Comparison of ENCODE assay signal across 9 mouse cellular contexts in genomic region chr16:38619054-38619453, GRCm38 (mm10).
A peak's percentile ranks its signal among the peaks of the same experiment; 100 is the strongest.
DNase-seq lines count a peak whose midpoint lies in the region; ATAC-seq and TF ChIP-seq lines count a peak whose summit lies in the region.
"Had no signal": no experiment of that assay in that cellular context is flagged by ENCODE, and none has a peak within 500 bp of the region (broad histone marks: within the 10 kb centered on the region; RNA-seq: fewer than 3 reads in every experiment).

No protein-coding gene starts in this region.

- no peak for TF ChIP-seq POLR2A in heart, adult 2 months (IDR thresholded peaks at IDR 0.05; ENCODE audit: insufficient read depth, low read depth, low read length)
- TF ChIP-seq POLR2A in lung, adult 2 months (IDR thresholded peaks at IDR 0.05; ENCODE audit: borderline replicate concordance, extremely low read depth, low read depth, low read length), result no peak

- H3K4me3 ChIP-seq in E14TG2a.4 (replicated peaks; ENCODE audit: low read length), result no peak overlapping the region
- H3K4me3 ChIP-seq in heart, adult 2 months, result no peak overlapping the region
- H3K4me3 ChIP-seq in lung, adult 2 months (replicated peaks; ENCODE audit: extremely low read depth, low read depth, low read length), result no peak overlapping the region
- H3K4me3 ChIP-seq: limb, embryonic 13.5 days had no signal

- TF ChIP-seq EP300 in heart, adult 2 months (IDR thresholded peaks at IDR 0.05; ENCODE audit: insufficient read depth, low read depth, low read length), result peak; percentile 34; the same call in 1 of the 2 replicates

- DNase-seq in adrenal gland, postnatal 14 days, result peak; percentile 89
- DNase-seq in embryo, embryonic 11.5 days (ENCODE audit: low read depth, low spot score), result peak; percentile 56
- DNase-seq in heart, adult 2 months, result peak; percentile 74
- DNase-seq in kidney, postnatal 25 days, result peak; percentile 75 to 86
- DNase-seq in lung, adult 2 months, result peak; percentile 61
- peak; percentile 77 for DNase-seq in thymus, postnatal 0 days (ENCODE audit: low spot score)

- WGBS in heart, adult 2 months, result 20% methylated on average over 6 of the region's 6 CpGs
- 26% methylated on average over 6 of the region's 6 CpGs for WGBS in lung, adult 2 months

- H3K9me3 ChIP-seq in E14TG2a.4 (ENCODE audit: low read length), result peaks cover 11% of the 10 kb centered on the region
- H3K9me3 ChIP-seq: limb, embryonic 13.5 days had no signal

- no peak overlapping the region for H3K27ac ChIP-seq in heart, adult 2 months
- H3K27ac ChIP-seq: limb, embryonic 13.5 days had no signal

- no peak overlapping the region for H3K9ac ChIP-seq in heart, adult 2 months (ENCODE audit: low read depth, low read length)
- H3K9ac ChIP-seq: limb, embryonic 13.5 days had no signal

- H3K27me3 ChIP-seq in E14TG2a.4 (ENCODE audit: insufficient read depth, low read length), result peaks cover 3% of the 10 kb centered on the region; the same call in 1 of the 2 replicates
- no peaks in the 10 kb centered on the region for H3K27me3 ChIP-seq in heart, adult 2 months (ENCODE audit: control insufficient read depth, insufficient read depth, low read length)
- H3K27me3 ChIP-seq: limb, embryonic 13.5 days had no signal

- peak; percentile 73 for ATAC-seq in neutrophil, adult 5-6 weeks (ENCODE audit: extremely low read depth, insufficient number of reproducible peaks, low FRiP score, poor library complexity, severe bottlenecking)

- intact Hi-C loops in heart, adult 2 months (cut with DNase I), result loop anchor here (1.0 to 5.0 kb wide), 3 partner anchors 82 to 193 kb away; no protein-coding TSS in a partner anchor

- peaks cover 5% of the 10 kb centered on the region; the same call in 1 of the 2 replicates for H3K4me1 ChIP-seq in E14TG2a.4 (replicated peaks; ENCODE audit: low read depth, low read length)
- H3K4me1 ChIP-seq in heart, adult 2 months (ENCODE audit: control insufficient read depth, insufficient read depth, low read length), result peaks cover 12% of the 10 kb centered on the region
- H3K4me1 ChIP-seq in lung, adult 2 months (ENCODE audit: control insufficient read depth, insufficient read depth, low read length), result peaks cover 31% of the 10 kb centered on the region

- H3K79me2 ChIP-seq in heart, adult 2 months (replicated peaks; ENCODE audit: control insufficient read depth, insufficient read depth, low read length), result no peaks in the 10 kb centered on the region

- H3K36me3 ChIP-seq in E14TG2a.4 (ENCODE audit: insufficient read depth, low read length), result no peaks in the 10 kb centered on the region
- H3K36me3 ChIP-seq in heart, adult 2 months (ENCODE audit: control insufficient read depth, insufficient read depth, low read length), result peaks cover 7% of the 10 kb centered on the region

- TF ChIP-seq CTCF in E14TG2a.4 (conservative IDR thresholded peaks at IDR 0.05; ENCODE audit: low read length), result peak; percentile 25
- peak; percentile 96 for TF ChIP-seq CTCF in heart, adult 2 months (IDR thresholded peaks at IDR 0.05)
- TF ChIP-seq CTCF in lung, adult 2 months (IDR thresholded peaks at IDR 0.05; ENCODE audit: insufficient read depth, low read length), result peak; percentile 92

Comparison
In these comparisons a context has a peak if more than half of its experiments do, and no peak if none do; other contexts are left out.
1. CTCF ChIP-seq: peak in every context shown above with its lines; median percentile 96 in heart, adult 2 months; 92 in lung, adult 2 months; 25 in E14TG2a.4.